Mouse (Mus musculus): ENCODE data around the gene Tiparp. TPM values are rescaled to one million over a fixed set of nuclear protein-coding genes. Genes with fewer than 3 reads are reported as not detected.

The Tiparp gene
- polyA plus RNA-seq, 1 experiment from 2014 or later: 33.3 TPM

DNA sequence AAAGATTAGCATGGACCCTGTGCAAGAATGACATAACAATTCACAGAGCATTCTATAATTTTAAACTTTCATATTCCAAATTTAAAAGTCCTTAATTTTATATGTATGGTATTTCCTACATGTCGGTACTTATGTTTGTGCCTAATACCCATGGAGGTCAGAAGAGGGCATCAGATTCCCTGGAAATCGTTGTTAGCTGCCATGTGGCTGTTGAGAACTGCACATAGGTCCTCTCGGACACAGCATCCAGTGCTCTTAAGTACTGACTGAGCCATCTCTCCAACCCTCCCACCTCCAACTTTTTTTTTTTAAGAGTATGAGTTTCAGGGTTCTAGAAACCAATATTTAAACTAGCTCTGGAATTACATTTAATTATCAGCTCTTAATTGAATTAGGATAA lies 2.5 kb upstream of the Tiparp start:
- Histone ChIP-seq H3K9ac (ENCODE audit: low read length) (no peak overlapping the region), H3K4me2 (ENCODE audit: low read depth) (no peak overlapping the region), H3K36me3 (ENCODE audit: control insufficient read depth, insufficient read depth, low read length) (no peaks in the 10 kb centered on the region), H3K9me3 (ENCODE audit: control insufficient read depth, low read length) (no peaks in the 10 kb centered on the region), H3K27ac (ENCODE audit: low read depth, low read length) (no peak overlapping the region), H3K27me3 (ENCODE audit: control insufficient read depth, insufficient read depth, low read length) (no peaks in the 10 kb centered on the region), H3K4me1 (ENCODE audit: control insufficient read depth, insufficient read depth, low read length) (no peaks in the 10 kb centered on the region), H3K4me3 (ENCODE audit: low read depth, low read length) (no peak overlapping the region)
- DNase-seq (ENCODE audit: low spot score) (no peak), ATAC-seq (ENCODE audit: insufficient read depth, low FRiP score, low TSS enrichment) (no peak)
- 85% methylated on average over 3 of the region's 3 CpGs for WGBS

DNA sequence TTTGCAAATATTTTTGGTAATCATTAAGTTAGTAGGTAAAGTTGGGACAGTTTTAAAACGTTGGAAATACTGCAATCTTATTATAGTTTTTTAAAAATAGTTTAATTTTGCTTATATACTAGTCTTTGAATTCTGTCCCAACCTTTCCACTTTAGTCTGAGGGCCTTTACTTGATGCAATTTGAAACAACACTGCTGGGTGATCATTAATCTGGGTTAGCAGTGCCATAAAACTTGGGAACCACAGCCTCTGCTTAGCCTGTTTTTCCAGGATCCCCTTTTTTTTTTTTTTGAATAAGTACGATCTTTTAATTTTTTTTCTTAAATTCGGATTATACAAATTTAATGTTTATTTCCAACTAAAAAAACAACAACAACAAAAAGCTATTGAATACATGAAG lies 1.0 kb upstream of the Tiparp start:
- Histone ChIP-seq H3K4me1 (ENCODE audit: control insufficient read depth, insufficient read depth, low read length) (no peaks in the 10 kb centered on the region), H3K27ac (ENCODE audit: low read depth, low read length) (peak overlapping the region; percentile 97), H3K9me3 (ENCODE audit: control insufficient read depth, low read length) (no peaks in the 10 kb centered on the region), H3K4me3 (ENCODE audit: low read depth, low read length) (peak overlapping the region; percentile 82), H3K36me3 (ENCODE audit: control insufficient read depth, insufficient read depth, low read length) (no peaks in the 10 kb centered on the region), H3K4me2 (ENCODE audit: low read depth) (peak overlapping the region; percentile 55), H3K9ac (ENCODE audit: low read length) (peak overlapping the region; percentile 80), H3K27me3 (ENCODE audit: control insufficient read depth, insufficient read depth, low read length) (no peaks in the 10 kb centered on the region)
- no peak for DNase-seq (ENCODE audit: low spot score)
- ATAC-seq (ENCODE audit: insufficient read depth, low FRiP score, low TSS enrichment): no peak
- WGBS: 10% methylated on average over 3 of the region's 3 CpGs

GRCm38 (mm10) chr3:65528614-65529470 lies 632 bp downstream of the Tiparp start:
- Histone ChIP-seq H3K9me3 (ENCODE audit: control insufficient read depth, low read length) (no peaks in the 10 kb centered on the region), H3K36me3 (ENCODE audit: control insufficient read depth, insufficient read depth, low read length) (no peaks in the 10 kb centered on the region), H3K4me3 (ENCODE audit: low read depth, low read length) (peak overlapping the region; percentile 82), H3K9ac (ENCODE audit: low read length) (peak overlapping the region; percentile 90), H3K4me1 (ENCODE audit: control insufficient read depth, insufficient read depth, low read length) (0 out of 2 replicates have a peak, but pooled peaks cover 3% of the 10 kb centered on the region), H3K27me3 (ENCODE audit: control insufficient read depth, insufficient read depth, low read length) (no peaks in the 10 kb centered on the region), H3K27ac (ENCODE audit: low read depth, low read length) (peak overlapping the region; percentile 97), H3K4me2 (ENCODE audit: low read depth) (peak overlapping the region; percentile 55)
- ATAC-seq (ENCODE audit: insufficient read depth, low FRiP score, low TSS enrichment): peak; percentile 55
- DNase-seq (ENCODE audit: low spot score): peak; percentile 81
- under 1% methylated on average over 91 of the region's 97 CpGs for WGBS

GRCm38 (mm10) chr3:65529471-65530215 lies 1.4 kb downstream of the Tiparp start:
- peak overlapping the region; percentile 55 for H3K4me2 ChIP-seq (ENCODE audit: low read depth)
- peak overlapping the region; percentile 97 for H3K27ac ChIP-seq (ENCODE audit: low read depth, low read length)
- no peaks in the 10 kb centered on the region for H3K36me3 ChIP-seq (ENCODE audit: control insufficient read depth, insufficient read depth, low read length)
- peak overlapping the region; percentile 82 for H3K4me3 ChIP-seq (ENCODE audit: low read depth, low read length)
- peak overlapping the region; percentile 90 for H3K9ac ChIP-seq (ENCODE audit: low read length)
- WGBS: 4% methylated on average over 19 of the region's 19 CpGs
- DNase-seq (ENCODE audit: low spot score): no peak
- ATAC-seq (ENCODE audit: insufficient read depth, low FRiP score, low TSS enrichment): 0 out of 2 replicates have a peak, but pooled peaks have one; percentile 5
- no peaks in the 10 kb centered on the region for H3K27me3 ChIP-seq (ENCODE audit: control insufficient read depth, insufficient read depth, low read length)
- no peaks in the 10 kb centered on the region for H3K9me3 ChIP-seq (ENCODE audit: control insufficient read depth, low read length)
- 0 out of 2 replicates have a peak, but pooled peaks cover 3% of the 10 kb centered on the region for H3K4me1 ChIP-seq (ENCODE audit: control insufficient read depth, insufficient read depth, low read length)

DNA sequence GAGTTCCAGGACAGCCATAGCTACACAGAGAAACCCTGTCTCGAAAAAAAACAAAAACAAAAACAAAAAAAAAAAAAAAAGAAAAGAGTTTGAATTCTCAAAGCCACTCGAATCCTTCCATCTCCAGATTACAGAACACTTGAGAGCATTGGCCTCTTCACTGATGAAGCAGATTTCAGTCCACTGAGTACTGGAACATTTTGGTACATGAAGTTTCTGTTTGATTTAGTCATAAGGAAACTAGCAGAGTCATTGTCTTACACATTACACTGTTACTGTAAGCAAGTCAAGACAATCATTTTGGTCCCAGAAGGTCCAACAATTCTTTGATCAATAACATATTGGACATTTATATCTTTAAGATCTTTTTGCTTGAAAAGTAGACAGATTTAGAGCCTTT lies 4.8 kb downstream of the Tiparp start:
- ATAC-seq (ENCODE audit: insufficient read depth, low FRiP score, low TSS enrichment): no peak
- WGBS: 88% methylated on average over 2 of the region's 2 CpGs

DNA sequence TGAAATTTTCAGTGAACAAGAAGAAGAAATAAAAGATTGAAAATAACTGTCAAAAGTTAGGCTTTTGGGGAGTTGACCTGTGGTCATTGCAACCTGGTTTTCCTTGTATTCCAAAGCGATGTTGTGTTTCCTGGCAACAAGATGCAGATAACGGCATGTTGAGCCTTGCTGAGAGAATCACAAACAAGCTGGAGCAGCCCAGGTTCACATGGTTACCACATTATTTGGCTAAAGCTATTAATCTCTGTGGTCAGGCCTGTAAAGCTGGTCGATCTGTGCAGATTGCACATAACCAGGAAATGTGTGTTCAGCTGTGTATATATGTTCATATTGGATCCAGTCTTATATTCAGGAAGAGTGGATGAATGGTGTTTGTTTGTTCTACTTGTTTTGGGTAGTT lies 5.4 kb downstream of the Tiparp start:
- ATAC-seq (ENCODE audit: insufficient read depth, low FRiP score, low TSS enrichment) (no peak), DNase-seq (ENCODE audit: low spot score) (no peak)
- H3K4me1 ChIP-seq (ENCODE audit: control insufficient read depth, insufficient read depth, low read length): peaks cover 5% of the 10 kb centered on the region; the same call in 1 of the 2 replicates
- H3K9me3 ChIP-seq (ENCODE audit: control insufficient read depth, low read length): no peaks in the 10 kb centered on the region
- H3K4me2 ChIP-seq (ENCODE audit: low read depth): no peak overlapping the region
- H3K9ac ChIP-seq (ENCODE audit: low read length): no peak overlapping the region
- 49% methylated on average over 3 of the region's 3 CpGs for WGBS
- no peaks in the 10 kb centered on the region for H3K36me3 ChIP-seq (ENCODE audit: control insufficient read depth, insufficient read depth, low read length)
- H3K27ac ChIP-seq (ENCODE audit: low read depth, low read length): no peak overlapping the region
- no peak overlapping the region for H3K4me3 ChIP-seq (ENCODE audit: low read depth, low read length)
- no peaks in the 10 kb centered on the region for H3K27me3 ChIP-seq (ENCODE audit: control insufficient read depth, insufficient read depth, low read length)

More for the DNA sequence above, 4.8 kb downstream of the Tiparp start:
- H3K9ac ChIP-seq (ENCODE audit: low read length): no peak overlapping the region
- H3K4me2 ChIP-seq (ENCODE audit: low read depth): no peak overlapping the region
- peaks cover 5% of the 10 kb centered on the region; the same call in 1 of the 2 replicates for H3K4me1 ChIP-seq (ENCODE audit: control insufficient read depth, insufficient read depth, low read length)
- H3K27ac ChIP-seq (ENCODE audit: low read depth, low read length): no peak overlapping the region
- H3K36me3 ChIP-seq (ENCODE audit: control insufficient read depth, insufficient read depth, low read length): no peaks in the 10 kb centered on the region
- DNase-seq (ENCODE audit: low spot score): no peak
- no peak overlapping the region for H3K4me3 ChIP-seq (ENCODE audit: low read depth, low read length)
- no peaks in the 10 kb centered on the region for H3K9me3 ChIP-seq (ENCODE audit: control insufficient read depth, low read length)
- H3K27me3 ChIP-seq (ENCODE audit: control insufficient read depth, insufficient read depth, low read length): no peaks in the 10 kb centered on the region

DNA sequence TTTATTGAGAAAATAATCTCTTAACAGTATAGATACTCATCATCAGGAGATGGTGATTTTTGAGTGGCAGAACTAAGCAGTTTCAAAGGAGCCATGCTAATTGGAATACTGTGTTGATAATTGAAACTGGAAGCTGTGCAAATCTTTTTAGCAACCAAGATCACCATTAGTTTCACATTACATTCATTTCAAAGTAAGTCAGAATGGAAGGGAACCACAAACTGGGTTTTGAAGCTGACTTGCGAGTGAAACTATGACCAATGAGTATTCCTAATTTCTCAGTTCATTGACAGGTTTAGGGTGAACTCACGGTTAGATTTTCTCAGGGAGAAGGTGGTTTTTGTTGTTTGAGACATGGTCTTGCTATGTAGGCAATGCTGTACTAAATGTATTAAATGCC lies 6.3 kb downstream of the Tiparp start:
- H3K27me3 ChIP-seq (ENCODE audit: control insufficient read depth, insufficient read depth, low read length): no peaks in the 10 kb centered on the region
- no peak for DNase-seq (ENCODE audit: low spot score)
- no peaks in the 10 kb centered on the region for H3K9me3 ChIP-seq (ENCODE audit: control insufficient read depth, low read length)
- no peak for ATAC-seq (ENCODE audit: insufficient read depth, low FRiP score, low TSS enrichment)
- peaks cover 5% of the 10 kb centered on the region; the same call in 1 of the 2 replicates for H3K4me1 ChIP-seq (ENCODE audit: control insufficient read depth, insufficient read depth, low read length)
- 65% methylated on average over 2 of the region's 2 CpGs for WGBS
- H3K4me3 ChIP-seq (ENCODE audit: low read depth, low read length): no peak overlapping the region
- H3K4me2 ChIP-seq (ENCODE audit: low read depth): no peak overlapping the region
- H3K36me3 ChIP-seq (ENCODE audit: control insufficient read depth, insufficient read depth, low read length): no peaks in the 10 kb centered on the region
- no peak overlapping the region for H3K27ac ChIP-seq (ENCODE audit: low read depth, low read length)
- H3K9ac ChIP-seq (ENCODE audit: low read length): no peak overlapping the region

DNA sequence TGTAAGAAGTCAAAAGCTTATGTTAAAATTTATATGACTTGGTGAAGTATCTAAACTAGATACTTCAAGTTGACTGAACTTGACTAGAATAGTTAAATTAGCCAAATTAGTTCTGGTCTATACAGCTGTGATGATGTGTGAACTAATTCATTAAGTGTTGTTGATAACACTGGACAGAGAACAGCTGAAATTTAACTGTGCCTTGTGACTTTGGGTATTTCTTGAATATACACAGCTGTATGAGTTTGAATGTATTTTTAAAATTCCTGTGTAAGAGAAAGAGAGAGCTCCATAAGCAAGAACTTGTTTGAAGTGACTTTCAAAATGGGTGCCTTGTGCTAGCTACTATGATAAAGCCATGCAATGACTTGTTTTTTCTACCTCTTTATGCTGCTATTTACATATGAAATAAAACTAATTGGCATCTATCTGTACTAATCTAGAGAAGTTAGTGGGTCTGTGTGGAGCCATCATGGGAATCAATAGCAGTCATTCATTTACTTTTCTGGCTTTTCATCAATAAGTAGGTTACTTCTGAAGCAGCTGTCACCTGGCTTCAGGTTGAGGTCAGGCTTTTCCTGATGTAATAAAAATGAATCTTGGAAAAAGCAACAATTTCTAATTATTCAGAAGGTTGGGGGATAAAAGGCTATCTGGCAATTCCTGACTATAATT lies 7.0 kb downstream of the Tiparp start:
- H3K27ac ChIP-seq (ENCODE audit: low read depth, low read length): no peak overlapping the region
- peaks cover 5% of the 10 kb centered on the region; the same call in 1 of the 2 replicates for H3K4me1 ChIP-seq (ENCODE audit: control insufficient read depth, insufficient read depth, low read length)
- H3K4me3 ChIP-seq (ENCODE audit: low read depth, low read length): no peak overlapping the region
- no peaks in the 10 kb centered on the region for H3K36me3 ChIP-seq (ENCODE audit: control insufficient read depth, insufficient read depth, low read length)
- no peaks in the 10 kb centered on the region for H3K9me3 ChIP-seq (ENCODE audit: control insufficient read depth, low read length)
- H3K9ac ChIP-seq (ENCODE audit: low read length): no peak overlapping the region
- DNase-seq (ENCODE audit: low spot score) (no peak), ATAC-seq (ENCODE audit: insufficient read depth, low FRiP score, low TSS enrichment) (no peak)
- H3K27me3 ChIP-seq (ENCODE audit: control insufficient read depth, insufficient read depth, low read length): no peaks in the 10 kb centered on the region
- H3K4me2 ChIP-seq (ENCODE audit: low read depth): no peak overlapping the region

Data from neural tube, embryonic 11.5 days (tissue).